ENCODE assay signal across 8 mouse cellular contexts in genomic region chr1:140183208-140183607, GRCm38 (mm10). TPM values are rescaled to one million over a fixed set of nuclear protein-coding genes. Genes with fewer than 3 reads are reported as not detected.
DNase-seq lines count a peak whose midpoint lies in the region; ATAC-seq lines count a peak whose summit lies in the region.

No protein-coding gene starts in this region.

- H3K27ac ChIP-seq in kidney, embryonic 16.5 days (ENCODE audit: low read length): peak overlapping the region; percentile 75; the same call in 1 of the 2 replicates
- peak overlapping the region; percentile 46 for H3K27ac ChIP-seq in macrophage

- peak; percentile 90 for ATAC-seq in kidney, embryonic 16.5 days (ENCODE audit: low FRiP score, low TSS enrichment)

- no peaks in the 10 kb centered on the region for H3K9me3 ChIP-seq in kidney, embryonic 16.5 days (ENCODE audit: low read length)

- no peaks in the 10 kb centered on the region for H3K36me3 ChIP-seq in kidney, embryonic 16.5 days (ENCODE audit: insufficient read depth, low read length)
- H3K36me3 ChIP-seq in macrophage (ENCODE audit: inconsistent target): no peaks in the 10 kb centered on the region

- no peaks in the 10 kb centered on the region for H3K79me2 ChIP-seq in macrophage (ENCODE audit: inconsistent target)

- H3K9ac ChIP-seq in kidney, embryonic 16.5 days (replicated peaks; ENCODE audit: low read length): no peak overlapping the region; the same call in 1 of the 2 replicates

- peak; percentile 5 for DNase-seq in layer of hippocampus, adult 9-10 months (ENCODE audit: low spot score)
- no peak for DNase-seq in layer of hippocampus, postnatal 36 days
- peak; percentile 73 for DNase-seq in fibroblast of lung, adult 2 months (ENCODE audit: low read depth)
- DNase-seq in cerebellum, postnatal 4 days (ENCODE audit: low spot score in 2 of 2): no peak
- DNase-seq in spleen, postnatal 10 days (ENCODE audit: low spot score in 2 of 2): no peak
- DNase-seq in thymus, postnatal 14 days: no peak

- no peaks in the 10 kb centered on the region for H3K4me1 ChIP-seq in kidney, embryonic 16.5 days (ENCODE audit: insufficient read depth, low read length)

- H3K4me2 ChIP-seq in kidney, embryonic 16.5 days (replicated peaks; ENCODE audit: low read depth, low read length): peak overlapping the region; percentile 26

- H3K27me3 ChIP-seq in kidney, embryonic 16.5 days (ENCODE audit: insufficient read depth, low read length): no peaks in the 10 kb centered on the region

- 27% methylated on average over 2 of the region's 2 CpGs for WGBS in kidney, embryonic 16.5 days
- WGBS in macrophage (ENCODE audit: missing documents): 14% methylated on average over 2 of the region's 2 CpGs

- H3K4me3 ChIP-seq in kidney, embryonic 16.5 days (ENCODE audit: low read length): peak overlapping the region; percentile 32
- peak overlapping the region; percentile 22 for H3K4me3 ChIP-seq in macrophage (ENCODE audit: inconsistent target)

RNA-seq across cellular contexts. Expression of gene Cfh, which starts 0.4 kb away (rescaled TPM):
- 10 to 100 TPM; 12.2 to 15.5 TPM for total RNA-seq in layer of hippocampus, postnatal 36 days (2021)
- polyA plus RNA-seq in kidney, embryonic 16.5 days (2015; fragmentation: Nextera tagmentation; extraction: Ambion mirVana): 183 and 191 TPM in 2 replicates
- 10 to 100 TPM in 10 of 26 experiments, 1 to 10 TPM in 14, under 1 TPM in 2; 0.49 to 25.8 (median 3.6) TPM for total RNA-seq in macrophage (2018; cell fraction: chromatin; rRNA removed)
- 10 to 100 TPM in 2 of 26 experiments, 1 to 10 TPM in 11, under 1 TPM in 13; 0.35 to 12.5 (median 3.1) TPM for total RNA-seq in macrophage (2018; cell fraction: cytosol; rRNA removed)
- 10 to 100 TPM in 11 of 26 experiments, 1 to 10 TPM in 12, under 1 TPM in 3; 0.46 to 29.4 (median 4.7) TPM for total RNA-seq in macrophage (2018; cell fraction: nucleus; rRNA removed)
- polyA plus RNA-seq in macrophage (2018): 6.0 to 14.3 TPM (median 12.4 TPM) in 3 replicates

Comparison
In these comparisons a context has a peak if more than half of its experiments do, and no peak if none do; other contexts are left out.
1. DNase-seq: peak in layer of hippocampus, adult 9-10 months (single experiment) and fibroblast of lung, adult 2 months (single experiment); none in layer of hippocampus, postnatal 36 days (0 of 2), cerebellum, postnatal 4 days (0 of 2), spleen, postnatal 10 days (0 of 2) and thymus, postnatal 14 days (single experiment).
2. RNA of gene Cfh, which starts 0.4 kb away (polyA plus RNA-seq): 183 to 191 TPM in kidney, embryonic 16.5 days; 6.0 to 14.3 TPM in macrophage; every median in the first group is over 10 times any median in the second.